ENCODE assay signal across 27 mouse cellular contexts in the genomic region with DNA sequence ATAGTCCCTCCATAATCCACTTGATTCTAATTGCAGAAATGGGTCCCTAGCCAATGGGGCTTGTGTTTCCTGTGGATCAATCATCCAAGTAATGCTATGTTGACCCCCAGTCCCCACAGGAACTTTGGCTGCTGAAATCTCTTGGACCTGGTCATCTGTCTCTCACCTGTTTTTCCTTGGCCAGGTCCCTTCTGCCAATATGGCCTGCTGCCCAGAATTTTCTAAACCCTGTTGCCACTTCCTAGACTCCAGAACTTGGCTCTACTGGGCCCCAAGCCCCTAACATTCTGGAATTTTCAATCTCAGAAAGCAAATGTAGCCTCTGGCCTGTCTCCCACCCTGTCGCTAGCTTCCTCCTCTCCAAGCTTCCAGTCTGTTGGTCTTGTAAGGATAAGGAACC.
"Had no signal": no experiment of that assay in that cellular context is flagged by ENCODE, and none has a peak within 500 bp of the region (broad histone marks: within the 10 kb centered on the region; RNA-seq: fewer than 3 reads in every experiment).

No protein-coding gene starts in this region.

- H3K27ac ChIP-seq: heart, adult 2 months; heart, embryonic 13.5 days; heart, embryonic 15.5 days; hindbrain, embryonic 13.5 days; hindbrain, embryonic 15.5 days; hindbrain, postnatal 0 days; kidney, embryonic 15.5 days; kidney, postnatal 0 days; limb, embryonic 13.5 days; limb, embryonic 15.5 days; liver, embryonic 14.5 days had no signal

- H3K4me2 ChIP-seq: heart, embryonic 11.5 days; heart, embryonic 13.5 days; heart, embryonic 15.5 days; hindbrain, embryonic 13.5 days; hindbrain, embryonic 15.5 days; kidney, embryonic 15.5 days; limb, embryonic 13.5 days; limb, embryonic 15.5 days; liver, embryonic 11.5 days had no signal

- H3K4me1 ChIP-seq: heart, embryonic 13.5 days; heart, embryonic 15.5 days; hindbrain, embryonic 13.5 days; hindbrain, embryonic 15.5 days; kidney, embryonic 15.5 days; limb, embryonic 13.5 days; limb, embryonic 15.5 days had no signal

- H3K9me3 ChIP-seq: heart, embryonic 13.5 days; heart, embryonic 15.5 days; hindbrain, embryonic 13.5 days; hindbrain, embryonic 15.5 days; kidney, embryonic 15.5 days; limb, embryonic 15.5 days had no signal

- H3K9ac ChIP-seq: heart, embryonic 13.5 days; heart, embryonic 15.5 days; hindbrain, embryonic 13.5 days; hindbrain, embryonic 15.5 days; kidney, embryonic 15.5 days; limb, embryonic 13.5 days; limb, embryonic 15.5 days; liver, embryonic 14.5 days had no signal

- H3K36me3 ChIP-seq: heart, embryonic 13.5 days; heart, embryonic 15.5 days; hindbrain, embryonic 13.5 days; hindbrain, embryonic 15.5 days; kidney, embryonic 15.5 days; limb, embryonic 13.5 days; limb, embryonic 15.5 days had no signal

- H3K27me3 ChIP-seq: heart, embryonic 13.5 days; heart, embryonic 15.5 days; hindbrain, embryonic 13.5 days; hindbrain, embryonic 15.5 days; kidney, embryonic 15.5 days; limb, embryonic 13.5 days; limb, embryonic 15.5 days had no signal

- ATAC-seq: hindbrain, postnatal 0 days; intestine, embryonic 16.5 days had no signal

- H3K4me3 ChIP-seq: heart, adult 2 months; heart, embryonic 13.5 days; heart, embryonic 15.5 days; hindbrain, embryonic 13.5 days; hindbrain, embryonic 15.5 days; kidney, embryonic 15.5 days; limb, embryonic 13.5 days; limb, embryonic 15.5 days had no signal

- DNase-seq: gastrocnemius, postnatal 14 days; gastrocnemius, postnatal 36 days; heart, adult 11 months; heart, adult 2 months; heart, postnatal 14 days; heart, postnatal 36 days; kidney, adult 11 months; kidney, adult 2 months; kidney, adult 9 months; kidney, postnatal 14 days; kidney, postnatal 36 days; layer of hippocampus, adult 9-11 months; layer of hippocampus, postnatal 36 days; left cerebral cortex, postnatal 4 days had no signal
